Mouse (Mus musculus) ES-Bruce4 (cell line): ENCODE data around the gene Bax. TPM values are rescaled to one million over a fixed set of nuclear protein-coding genes. Genes with fewer than 3 reads are reported as not detected.
"Not testable (repeated sequence)": the region's sequence is repeated elsewhere in the genome, so short reads cannot be mapped to it uniquely, and the experiment has no call there.

ENCODE experiments used
- H3K27ac ChIP-seq: 2 replicates; pipeline ENCODE4 v1.5.1; 2012; ENCODE audit warnings: low read length, inconsistent platforms; ENCODE audit not compliant: insufficient read depth
- H3K27me3 ChIP-seq: 2 replicates; pipeline ENCODE4 v1.6.1; 2012; ENCODE audit warnings: mild to moderate bottlenecking, low read length, inconsistent platforms; ENCODE audit not compliant: control insufficient read depth, poor library complexity, insufficient read depth, severe bottlenecking
- H3K36me3 ChIP-seq: 2 replicates; pipeline ENCODE4 v1.6.1; 2012; ENCODE audit warnings: inconsistent platforms, mild to moderate bottlenecking, low read length, moderate library complexity; ENCODE audit not compliant: control insufficient read depth, poor library complexity, insufficient read depth, severe bottlenecking
- H3K4me1 ChIP-seq: one replicate; pipeline ENCODE4 v1.8.1; 2011; ENCODE audit warnings: low read length; ENCODE audit not compliant: control insufficient read depth, insufficient read depth
- H3K4me3 ChIP-seq: 2 replicates; pipeline ENCODE4 v1.5.1; 2011; ENCODE audit warnings: low read depth, mild to moderate bottlenecking, low read length
- H3K9ac ChIP-seq: 2 replicates; pipeline ENCODE4 v1.6.1; 2012; ENCODE audit warnings: low read depth, mild to moderate bottlenecking, inconsistent platforms; ENCODE audit not compliant: poor library complexity, severe bottlenecking
- H3K9me3 ChIP-seq: replicated peaks from 2 replicates; pipeline ENCODE4 v1.6.1; 2012; ENCODE audit warnings: mild to moderate bottlenecking, low read length, inconsistent platforms; ENCODE audit not compliant: control insufficient read depth, poor library complexity, insufficient read depth, severe bottlenecking
- CTCF ChIP-seq: IDR thresholded peaks from one replicate; pipeline ENCODE4 v1.8.1; 2011; ENCODE audit warnings: low read depth, low read length
- EP300 ChIP-seq: IDR thresholded peaks from 2 replicates; pipeline ENCODE4 v1.6.1; 2011; ENCODE audit warnings: low read depth, low read length; ENCODE audit not compliant: insufficient read depth
- POLR2A ChIP-seq: IDR thresholded peaks from one replicate; pipeline ENCODE4 v1.8.1; 2011; ENCODE audit warnings: low read length; ENCODE audit not compliant: insufficient read depth
- polyA plus RNA-seq: library from polyadenylated mRNA; stranded (reverse); fragments of >200 nt; gene quantifications from 2 replicates; pipeline ENCODE4 v1.2.4, GENCODE M21; 2011; ENCODE audit warnings: low read depth; ENCODE audit not compliant: missing spikeins, insufficient read depth, insufficient read length

Gene Bax
- polyA plus RNA-seq, 1 experiment = 250 TPM

DNA sequence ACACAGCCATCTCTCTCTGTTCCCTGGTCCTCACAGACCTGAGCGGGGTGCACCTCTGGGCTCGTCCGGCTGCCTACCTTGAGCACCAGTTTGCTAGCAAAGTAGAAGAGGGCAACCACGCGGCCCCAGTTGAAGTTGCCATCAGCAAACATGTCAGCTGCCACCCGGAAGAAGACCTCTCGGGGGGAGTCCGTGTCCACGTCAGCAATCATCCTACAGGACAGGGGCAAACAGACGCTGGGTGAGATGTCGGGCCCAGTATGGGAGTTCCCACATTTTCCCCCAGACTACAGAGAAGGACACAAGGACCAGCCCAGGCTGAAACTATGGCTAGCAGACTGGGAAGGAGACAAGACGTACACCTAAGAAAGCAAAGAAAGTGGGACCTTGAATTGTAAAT is 1.6 kb downstream of the Bax start:
- TF ChIP-seq EP300 (no peak), CTCF (no peak), POLR2A (no peak)
- Histone ChIP-seq H3K27ac (peak overlapping the region; percentile 78), H3K4me1 (no peaks in the 10 kb centered on the region), H3K27me3 (no peaks in the 10 kb centered on the region), H3K9ac (peak overlapping the region; percentile 90), H3K4me3 (peak overlapping the region; percentile 74), H3K9me3 (no peaks in the 10 kb centered on the region), H3K36me3 (peaks cover 33% of the 10 kb centered on the region)

DNA sequence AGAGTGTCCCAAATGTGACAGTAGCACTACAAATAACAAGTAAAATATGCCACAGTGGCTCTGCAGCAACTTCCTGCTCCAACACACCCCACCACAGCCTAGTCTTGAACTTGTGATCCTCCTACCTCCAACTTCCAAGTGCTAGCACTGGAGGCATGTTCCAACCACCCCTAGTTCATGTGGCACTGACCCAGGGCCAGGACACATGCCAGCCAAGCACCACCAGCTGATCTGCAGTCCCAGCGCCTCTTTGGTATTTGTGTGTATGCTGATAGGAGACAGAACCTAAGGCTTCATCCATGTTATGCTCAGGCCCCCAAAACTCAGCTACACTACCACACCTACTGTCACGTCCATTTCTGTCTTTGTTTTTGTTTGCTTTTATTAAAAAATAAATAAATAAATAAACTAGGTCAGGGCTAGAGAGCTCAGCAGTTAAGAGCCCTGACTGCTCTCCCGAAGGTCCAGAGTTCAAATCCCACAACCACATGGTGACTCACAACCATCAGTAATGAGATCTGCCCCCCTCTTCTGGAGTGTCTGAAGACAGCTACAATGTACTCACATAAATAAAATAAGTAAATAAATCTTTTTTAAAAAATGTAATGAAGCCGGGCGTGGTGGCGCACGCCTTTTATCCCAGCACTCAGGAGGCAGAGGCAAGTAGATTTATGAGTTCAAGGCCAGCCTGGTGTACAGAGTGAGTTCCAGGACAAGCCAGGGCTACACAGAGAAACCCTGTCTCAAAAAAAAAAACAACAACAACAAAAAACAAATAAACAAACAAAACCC is 2.5 kb downstream of the Bax start:
- H3K27me3 ChIP-seq = no peaks in the 10 kb centered on the region
- peak overlapping the region; percentile 1; the same call in 1 of the 2 replicates for H3K4me3 ChIP-seq
- H3K4me1 ChIP-seq = no peaks in the 10 kb centered on the region
- peak overlapping the region; percentile 90 for H3K9ac ChIP-seq
- H3K36me3 ChIP-seq = peaks cover 35% of the 10 kb centered on the region
- H3K27ac ChIP-seq = peak overlapping the region; percentile 78
- TF ChIP-seq CTCF = no peak
- no peak for TF ChIP-seq EP300
- TF ChIP-seq POLR2A = no peak
- no peaks in the 10 kb centered on the region for H3K9me3 ChIP-seq

DNA sequence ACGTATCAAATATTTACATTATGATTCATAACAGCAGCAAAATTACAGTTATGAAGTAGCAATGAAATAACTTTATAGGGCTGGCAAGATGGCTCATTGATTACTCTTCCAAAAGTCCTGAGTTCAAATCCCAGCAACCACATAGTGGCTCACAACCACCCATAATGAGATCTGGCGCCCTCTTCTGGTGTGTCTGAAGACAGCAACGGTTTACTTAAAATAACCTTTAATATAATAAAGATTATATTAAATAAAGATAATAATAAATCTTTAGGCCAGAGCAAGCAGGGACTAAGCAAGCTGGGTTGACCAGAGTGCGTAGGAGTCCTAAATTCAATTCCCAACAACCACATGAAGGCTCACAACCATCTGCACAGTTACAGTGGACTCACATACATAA is 3.8 kb downstream of the Bax start:
- H3K27ac ChIP-seq = peak overlapping the region; percentile 91

GRCm38 (mm10) chr7:45462325-45462724 is 4.4 kb downstream of the Bax start:
- H3K36me3 ChIP-seq = peaks cover 54% of the 10 kb centered on the region
- no peaks in the 10 kb centered on the region for H3K27me3 ChIP-seq
- TF ChIP-seq EP300 (no peak), POLR2A (no peak), CTCF (no peak)
- no peaks in the 10 kb centered on the region for H3K9me3 ChIP-seq
- peak overlapping the region; percentile 91 for H3K27ac ChIP-seq
- no peaks in the 10 kb centered on the region for H3K4me1 ChIP-seq
- H3K4me3 ChIP-seq = no peak overlapping the region
- H3K9ac ChIP-seq = peak overlapping the region; percentile 82; the same call in 1 of the 2 replicates

More for the DNA sequence above, 3.8 kb downstream of the Bax start:
- not testable (repeated sequence) for H3K4me1 ChIP-seq, H3K27me3 ChIP-seq, H3K9me3 ChIP-seq, H3K4me3 ChIP-seq
- Histone ChIP-seq H3K36me3 (peaks cover 48% of the 10 kb centered on the region), H3K9ac (0 out of 2 replicates have a peak overlapping the region, but pooled peaks have one; percentile 16)

GRCm38 (mm10) chr7:45461781-45462180 is 4.9 kb downstream of the Bax start:
- Histone ChIP-seq H3K9me3 (no peaks in the 10 kb centered on the region), H3K36me3 (peaks cover 55% of the 10 kb centered on the region), H3K9ac (peak overlapping the region; percentile 82), H3K4me1 (no peaks in the 10 kb centered on the region), H3K4me3 (peak overlapping the region; percentile 46), H3K27me3 (no peaks in the 10 kb centered on the region), H3K27ac (peak overlapping the region; percentile 91)
- no peak for TF ChIP-seq CTCF
- TF ChIP-seq POLR2A = no peak
- no peak for TF ChIP-seq EP300

- TF ChIP-seq POLR2A (peak; percentile 18), EP300 (no peak), CTCF (no peak)
- H3K9me3 ChIP-seq = no peaks in the 10 kb centered on the region
- H3K4me1 ChIP-seq = no peaks in the 10 kb centered on the region
- no peaks in the 10 kb centered on the region for H3K27me3 ChIP-seq
- H3K36me3 ChIP-seq = peaks cover 55% of the 10 kb centered on the region
- peak overlapping the region; percentile 70 for H3K4me3 ChIP-seq
- peak overlapping the region; percentile 98 for H3K27ac ChIP-seq
- H3K9ac ChIP-seq = peak overlapping the region; percentile 82
Observed at GRCm38 (mm10) chr7:45461326-45461725, 5.4 kb downstream of the Bax start.
